Mouse (Mus musculus) embryonic fibroblast, embryonic 13.5 days (primary cell): ENCODE measurements around the gene Zfp963.

Experiments
- CTCF ChIP-seq: IDR thresholded peaks from 2 replicates; pipeline ENCODE4 v1.5.1; 2011; ENCODE audit warnings: mild to moderate bottlenecking, control low read depth, low read length, moderate library complexity, borderline replicate concordance; ENCODE audit not compliant: insufficient read depth
- POLR2A ChIP-seq: IDR thresholded peaks from 2 replicates; pipeline ENCODE4 v1.6.1; 2011; ENCODE audit warnings: low read depth, mild to moderate bottlenecking, control low read depth, low read length, moderate library complexity

DNA sequence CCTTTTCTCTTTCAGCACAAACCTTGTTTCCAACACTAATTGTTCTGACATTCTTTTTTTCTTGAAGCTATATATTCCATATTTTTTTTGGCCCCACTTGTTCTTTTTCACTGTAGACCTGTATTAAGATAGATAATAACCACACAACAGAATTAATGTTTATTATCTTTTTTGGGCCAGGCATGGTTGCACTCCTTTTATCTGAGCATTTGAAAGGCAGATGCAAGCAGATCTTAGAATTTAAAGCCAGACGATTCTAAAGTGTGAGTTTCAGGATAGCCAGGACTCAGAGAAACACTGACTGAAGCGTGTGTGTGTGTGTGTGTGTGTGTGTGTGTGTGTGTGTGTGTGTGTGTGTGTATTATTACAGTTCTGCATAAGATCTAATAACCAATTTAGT lies 2.7 kb upstream of the Zfp963 start:
- no peak for TF ChIP-seq POLR2A
- no peak for TF ChIP-seq CTCF
